Mouse (Mus musculus): Measurements from ENCODE around the gene Ccnd2. TPM values are rescaled to one million over a fixed set of nuclear protein-coding genes. Genes with fewer than 3 reads are reported as not detected.

Ccnd2 gene
- total RNA-seq, 2 experiments from 2014 or later: 104 to 130 TPM

Other genes with a start within 250 kb of the Ccnd2 start
- under 1 TPM in 1 of 2 experiments, not detected in 1; 0.15 TPM for gene Dyrk4, start 230.4 kb downstream of the Ccnd2 start, total RNA-seq (2021)
- 1 to 10 TPM; 4.1 to 4.9 TPM for gene Rad51ap1, start 212.6 kb downstream of the Ccnd2 start, total RNA-seq (2021)
- 10 to 100 TPM; 40.0 to 44.8 TPM for gene D6Wsu163e, start 212.2 kb downstream of the Ccnd2 start, total RNA-seq (2021)
- gene Fgf6, start 136.6 kb downstream of the Ccnd2 start, total RNA-seq (2021): not detected
- under 1 TPM; 0.36 to 0.51 TPM for gene Fgf23, start 79.3 kb downstream of the Ccnd2 start, total RNA-seq (2021)
- 10 to 100 TPM; 20.7 to 24.1 TPM for gene Tigar, start 42.6 kb downstream of the Ccnd2 start, total RNA-seq (2021)